Mouse (Mus musculus): ENCODE data around the gene Lrrc61. TPM values are rescaled to one million over a fixed set of nuclear protein-coding genes. Genes with fewer than 3 reads are reported as not detected.
A peak's percentile ranks its signal among the peaks of the same experiment; 100 is the strongest.

Gene Lrrc61
- polyA plus RNA-seq, 1 experiment: 54.4 TPM

DNA sequence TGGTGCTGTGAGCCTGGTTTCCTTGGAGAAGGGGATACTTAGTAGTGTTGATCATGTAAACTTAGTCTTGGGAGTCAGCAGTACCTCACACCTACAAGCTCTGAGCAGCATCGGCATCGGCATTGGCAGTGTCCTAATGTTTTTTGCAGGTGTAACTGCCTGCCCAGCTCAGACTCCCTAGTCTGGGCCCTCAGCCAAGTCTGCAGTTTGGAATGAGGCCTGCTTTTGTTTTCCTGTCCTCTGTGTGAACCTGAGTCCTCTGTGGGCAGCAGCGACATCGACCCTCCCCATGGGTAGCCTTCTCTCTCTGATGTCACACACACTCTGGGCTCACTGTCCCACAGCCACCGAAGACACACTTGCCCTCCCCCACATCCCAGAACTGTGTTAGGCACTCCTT is 11.7 kb downstream of the Lrrc61 start:
- H3K4me3 ChIP-seq (ENCODE audit: control insufficient read depth, low read depth, low read length): no peak overlapping the region
- no peaks in the 10 kb centered on the region for H3K4me1 ChIP-seq (ENCODE audit: control insufficient read depth, insufficient read depth, low read length)
- no peak overlapping the region for H3K27ac ChIP-seq (ENCODE audit: control insufficient read depth, insufficient read depth, low read depth, low read length)
- TF ChIP-seq POLR2A (IDR thresholded peaks at IDR 0.05; ENCODE audit: control insufficient read depth, low read depth, low read length) (no peak), CTCF (IDR thresholded peaks at IDR 0.05; ENCODE audit: control insufficient read depth, insufficient read depth, insufficient replicate concordance, low read depth, low read length) (no peak)
- H3K36me3 ChIP-seq (ENCODE audit: control insufficient read depth, insufficient read depth, low read length): no peaks in the 10 kb centered on the region; the same call in 1 of the 2 replicates
- no peaks in the 10 kb centered on the region for H3K27me3 ChIP-seq (ENCODE audit: control insufficient read depth, insufficient read depth, low read length)

DNA sequence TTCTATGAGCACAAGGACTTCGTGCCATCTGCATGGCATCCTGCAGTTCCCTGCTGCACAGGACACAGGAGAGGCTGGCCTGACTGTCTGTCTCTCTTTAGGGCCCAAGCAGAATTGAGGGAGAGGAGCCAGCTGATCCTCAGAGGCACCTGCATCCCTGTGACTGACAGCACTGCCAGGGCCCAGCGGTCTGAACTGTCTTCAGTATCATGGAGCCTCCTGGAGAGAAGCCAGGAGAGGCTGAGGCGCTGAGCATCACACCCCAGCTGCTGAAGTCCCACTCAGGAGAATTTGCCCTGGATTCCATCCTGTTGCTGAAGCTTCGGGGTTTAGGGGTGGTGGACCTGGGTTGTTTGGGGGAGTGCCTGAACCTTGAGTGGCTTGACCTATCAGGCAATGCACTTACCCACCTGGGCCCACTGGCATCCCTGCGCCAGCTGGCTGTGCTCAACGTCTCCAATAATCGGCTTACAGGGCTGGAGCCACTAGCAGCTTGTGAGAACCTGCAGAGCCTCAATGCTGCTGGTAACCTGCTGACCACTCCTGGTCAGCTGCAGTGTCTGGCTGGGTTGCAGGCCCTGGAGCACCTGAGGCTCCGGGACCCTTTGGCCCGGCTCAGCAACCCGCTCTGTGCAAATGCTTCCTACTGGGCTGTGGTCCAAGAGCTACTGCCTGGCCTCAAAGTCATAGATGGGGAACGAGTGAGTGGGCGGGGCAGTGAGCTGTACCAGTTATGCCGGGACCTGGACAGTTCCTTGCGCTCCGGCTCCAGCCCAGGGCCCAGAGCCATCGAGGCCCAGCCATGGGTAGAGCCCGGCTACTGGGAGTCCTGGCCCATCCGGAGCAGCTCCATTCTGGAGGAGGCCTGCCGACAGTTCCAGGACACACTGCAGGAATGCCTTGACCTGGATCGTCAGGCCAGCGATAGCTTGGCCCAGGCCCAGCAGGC is 13.7 kb downstream of the Lrrc61 start:
- Histone ChIP-seq H3K36me3 (ENCODE audit: control insufficient read depth, insufficient read depth, low read length) (no peaks in the 10 kb centered on the region; the same call in 1 of the 2 replicates), H3K4me3 (ENCODE audit: control insufficient read depth, low read depth, low read length) (no peak overlapping the region), H3K27ac (ENCODE audit: control insufficient read depth, insufficient read depth, low read depth, low read length) (no peak overlapping the region), H3K27me3 (ENCODE audit: control insufficient read depth, insufficient read depth, low read length) (no peaks in the 10 kb centered on the region), H3K4me1 (ENCODE audit: control insufficient read depth, insufficient read depth, low read length) (peaks cover 12% of the 10 kb centered on the region)
- TF ChIP-seq CTCF (IDR thresholded peaks at IDR 0.05; ENCODE audit: control insufficient read depth, insufficient read depth, insufficient replicate concordance, low read depth, low read length) (no peak), POLR2A (IDR thresholded peaks at IDR 0.05; ENCODE audit: control insufficient read depth, low read depth, low read length) (no peak)

DNA sequence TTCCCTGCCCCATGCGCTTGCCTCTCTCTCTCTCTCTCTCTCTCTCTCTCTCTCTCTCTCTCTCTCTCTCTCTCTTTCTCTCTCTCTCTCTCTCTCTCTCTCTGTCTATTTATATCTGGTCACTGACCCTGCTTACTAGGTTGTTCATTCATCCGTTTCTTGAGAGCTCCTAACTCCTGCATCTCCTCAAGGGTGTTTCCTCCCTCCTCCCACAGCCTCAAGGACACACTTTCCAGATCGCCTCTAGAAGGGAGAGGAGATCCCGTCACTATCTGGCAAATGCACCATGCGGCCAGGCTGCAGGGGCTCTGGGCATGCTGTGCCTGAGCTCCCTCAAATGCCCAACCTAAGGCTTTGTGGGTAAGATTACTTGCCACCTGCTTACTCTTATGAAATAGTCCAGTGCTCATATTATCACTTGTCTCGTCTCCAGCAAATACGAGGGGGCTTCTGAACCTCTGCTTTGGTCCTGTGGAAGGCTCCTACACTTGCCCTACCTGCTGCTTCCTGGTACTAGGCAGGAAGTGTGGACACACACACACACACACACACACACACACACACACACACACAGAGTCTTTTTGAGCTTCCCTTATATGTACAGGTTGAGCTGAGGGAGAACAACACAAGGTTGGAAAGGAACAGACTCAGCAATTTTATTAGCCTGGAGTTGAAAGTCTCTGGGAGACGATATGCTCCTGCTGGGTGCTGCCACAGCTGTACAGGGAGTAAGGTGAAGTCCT is 14.6 kb downstream of the Lrrc61 start:
- TF ChIP-seq CTCF (IDR thresholded peaks at IDR 0.05; ENCODE audit: control insufficient read depth, insufficient read depth, insufficient replicate concordance, low read depth, low read length) (no peak), POLR2A (IDR thresholded peaks at IDR 0.05; ENCODE audit: control insufficient read depth, low read depth, low read length) (no peak)
- Histone ChIP-seq H3K36me3 (ENCODE audit: control insufficient read depth, insufficient read depth, low read length) (no peaks in the 10 kb centered on the region), H3K27ac (ENCODE audit: control insufficient read depth, insufficient read depth, low read depth, low read length) (no peak overlapping the region), H3K4me1 (ENCODE audit: control insufficient read depth, insufficient read depth, low read length) (peaks cover 12% of the 10 kb centered on the region), H3K4me3 (ENCODE audit: control insufficient read depth, low read depth, low read length) (no peak overlapping the region), H3K27me3 (ENCODE audit: control insufficient read depth, insufficient read depth, low read length) (no peaks in the 10 kb centered on the region)

- TF ChIP-seq POLR2A (IDR thresholded peaks at IDR 0.05; ENCODE audit: control insufficient read depth, low read depth, low read length): no peak
- TF ChIP-seq CTCF (IDR thresholded peaks at IDR 0.05; ENCODE audit: control insufficient read depth, insufficient read depth, insufficient replicate concordance, low read depth, low read length): no peak
- peak overlapping the region; percentile 70 for H3K27ac ChIP-seq (ENCODE audit: control insufficient read depth, insufficient read depth, low read depth, low read length)
- no peaks in the 10 kb centered on the region for H3K36me3 ChIP-seq (ENCODE audit: control insufficient read depth, insufficient read depth, low read length)
- H3K4me3 ChIP-seq (ENCODE audit: control insufficient read depth, low read depth, low read length): peak overlapping the region; percentile 48
- peaks cover 12% of the 10 kb centered on the region for H3K4me1 ChIP-seq (ENCODE audit: control insufficient read depth, insufficient read depth, low read length)
- no peaks in the 10 kb centered on the region for H3K27me3 ChIP-seq (ENCODE audit: control insufficient read depth, insufficient read depth, low read length)
Observed at GRCm38 (mm10) chr6:48572014-48572413, 17.4 kb downstream of the Lrrc61 start.

GRCm38 (mm10) chr6:48572572-48573061 is 18.0 kb downstream of the Lrrc61 start, which contains the start of gene Rarres2:
Gene Rarres2 (minus strand): TSS chr6:48572789.
- Histone ChIP-seq H3K36me3 (ENCODE audit: control insufficient read depth, insufficient read depth, low read length) (no peaks in the 10 kb centered on the region), H3K4me1 (ENCODE audit: control insufficient read depth, insufficient read depth, low read length) (peaks cover 12% of the 10 kb centered on the region), H3K27ac (ENCODE audit: control insufficient read depth, insufficient read depth, low read depth, low read length) (peak within 1 kb of the TSS; percentile 70), H3K27me3 (ENCODE audit: control insufficient read depth, insufficient read depth, low read length) (no peaks in the 10 kb centered on the region), H3K4me3 (ENCODE audit: control insufficient read depth, low read depth, low read length) (peak within 1 kb of the TSS; percentile 48)
- no peak for TF ChIP-seq POLR2A (IDR thresholded peaks at IDR 0.05; ENCODE audit: control insufficient read depth, low read depth, low read length)
- no peak for TF ChIP-seq CTCF (IDR thresholded peaks at IDR 0.05; ENCODE audit: control insufficient read depth, insufficient read depth, insufficient replicate concordance, low read depth, low read length)

DNA sequence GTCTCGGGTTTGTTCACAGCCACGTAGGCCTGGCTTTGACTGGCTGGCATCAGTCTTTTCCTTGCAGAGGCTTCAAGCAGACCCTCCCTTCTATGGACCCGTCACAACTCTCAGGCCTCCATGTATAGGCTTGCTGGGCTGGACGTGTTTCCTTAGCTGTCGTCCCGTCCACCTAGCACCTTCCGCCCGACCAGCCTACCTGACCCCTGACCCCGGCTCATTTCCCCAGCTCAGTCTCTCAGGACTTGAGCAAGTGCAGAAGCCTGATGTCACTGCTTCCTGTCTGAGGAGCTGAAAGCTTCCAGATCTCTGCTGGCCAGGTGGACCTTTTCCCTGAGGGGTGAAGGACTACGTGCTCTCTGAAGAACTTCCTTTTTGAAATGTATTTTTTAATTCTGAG is 18.7 kb downstream of the Lrrc61 start:
- no peak overlapping the region for H3K4me3 ChIP-seq (ENCODE audit: control insufficient read depth, low read depth, low read length)
- H3K4me1 ChIP-seq (ENCODE audit: control insufficient read depth, insufficient read depth, low read length): peaks cover 12% of the 10 kb centered on the region
- no peak overlapping the region; the same call in 1 of the 2 replicates for H3K27ac ChIP-seq (ENCODE audit: control insufficient read depth, insufficient read depth, low read depth, low read length)
- no peak for TF ChIP-seq CTCF (IDR thresholded peaks at IDR 0.05; ENCODE audit: control insufficient read depth, insufficient read depth, insufficient replicate concordance, low read depth, low read length)
- TF ChIP-seq POLR2A (IDR thresholded peaks at IDR 0.05; ENCODE audit: control insufficient read depth, low read depth, low read length): no peak
- no peaks in the 10 kb centered on the region for H3K27me3 ChIP-seq (ENCODE audit: control insufficient read depth, insufficient read depth, low read length)
- no peaks in the 10 kb centered on the region for H3K36me3 ChIP-seq (ENCODE audit: control insufficient read depth, insufficient read depth, low read length)

DNA sequence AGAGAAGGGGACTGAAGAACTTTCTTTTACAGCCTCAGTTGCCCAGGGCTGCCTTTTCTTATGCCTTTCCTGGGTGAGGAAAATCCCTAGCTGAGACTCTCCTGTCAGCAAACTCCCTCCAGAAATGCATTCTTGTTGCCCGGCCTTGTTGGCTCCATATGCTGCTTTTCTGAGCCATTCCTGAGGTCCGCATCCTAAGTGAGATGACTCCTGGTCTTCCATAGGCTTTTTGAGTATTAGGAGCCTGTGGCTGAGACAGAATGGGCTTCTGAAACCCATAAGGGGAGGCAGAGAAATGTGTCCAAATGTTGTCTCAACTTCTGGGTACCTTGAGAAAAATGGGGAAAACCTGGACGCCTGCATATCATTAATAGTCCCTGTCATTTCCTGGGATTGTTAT is 19.4 kb downstream of the Lrrc61 start:
- H3K27ac ChIP-seq (ENCODE audit: control insufficient read depth, insufficient read depth, low read depth, low read length): no peak overlapping the region
- H3K4me3 ChIP-seq (ENCODE audit: control insufficient read depth, low read depth, low read length): no peak overlapping the region
- TF ChIP-seq POLR2A (IDR thresholded peaks at IDR 0.05; ENCODE audit: control insufficient read depth, low read depth, low read length): no peak
- no peak for TF ChIP-seq CTCF (IDR thresholded peaks at IDR 0.05; ENCODE audit: control insufficient read depth, insufficient read depth, insufficient replicate concordance, low read depth, low read length)
- no peaks in the 10 kb centered on the region for H3K27me3 ChIP-seq (ENCODE audit: control insufficient read depth, insufficient read depth, low read length)
- H3K4me1 ChIP-seq (ENCODE audit: control insufficient read depth, insufficient read depth, low read length): peaks cover 12% of the 10 kb centered on the region
- no peaks in the 10 kb centered on the region for H3K36me3 ChIP-seq (ENCODE audit: control insufficient read depth, insufficient read depth, low read length)
